Mouse (Mus musculus) mesoderm, embryonic 11.5 days (tissue): ENCODE measurements around the gene Uqcr11.

ENCODE experiments used
- DNase-seq: peaks from one replicate; pipeline ENCODE4 v3.0.0-alpha.2; 2012; ENCODE audit warnings: low read depth, low spot score

Gene Uqcr11

GRCm38 (mm10) chr10:80431570-80432386 is 25.1 kb upstream of the Uqcr11 start:
- DNase-seq, result no peak

- DNase-seq, result no peak
These were observed 23.8 kb upstream of the Uqcr11 start for GRCm38 (mm10) chr10:80430375-80430980.

GRCm38 (mm10) chr10:80429800-80430199 is 23.2 kb upstream of the Uqcr11 start:
- DNase-seq, result no peak

- DNase-seq, result no peak
These were observed 18.4 kb upstream of the Uqcr11 start for GRCm38 (mm10) chr10:80425041-80425440.

- DNase-seq, result peak; percentile 47
These were observed 16.9 kb upstream of the Uqcr11 start for GRCm38 (mm10) chr10:80423562-80423961.

GRCm38 (mm10) chr10:80421651-80422472 is 15.2 kb upstream of the Uqcr11 start:
- DNase-seq, result no peak

GRCm38 (mm10) chr10:80421208-80421607 is 14.6 kb upstream of the Uqcr11 start:
- DNase-seq, result no peak

- DNase-seq, result no peak
These were observed 14.1 kb upstream of the Uqcr11 start for GRCm38 (mm10) chr10:80420729-80421128.

GRCm38 (mm10) chr10:80419419-80419818 is 12.8 kb upstream of the Uqcr11 start:
- DNase-seq, result no peak

- DNase-seq, result no peak
These were observed 11.7 kb upstream of the Uqcr11 start for GRCm38 (mm10) chr10:80418311-80418710.

GRCm38 (mm10) chr10:80417841-80418240 is 11.2 kb upstream of the Uqcr11 start:
- DNase-seq, result no peak

GRCm38 (mm10) chr10:80417371-80417770 is 10.7 kb upstream of the Uqcr11 start:
- DNase-seq, result no peak

GRCm38 (mm10) chr10:80415566-80415965 is 8.9 kb upstream of the Uqcr11 start:
- DNase-seq, result no peak

- DNase-seq, result no peak
These were observed 6.3 kb upstream of the Uqcr11 start for GRCm38 (mm10) chr10:80412656-80413541.

- DNase-seq, result no peak
These were observed 1.3 kb upstream of the Uqcr11 start for GRCm38 (mm10) chr10:80407924-80408323.

GRCm38 (mm10) chr10:80405481-80406173 is 1.0 kb downstream of the Uqcr11 start:
- DNase-seq, result no peak

GRCm38 (mm10) chr10:80403044-80403692 is 3.5 kb downstream of the Uqcr11 start:
- DNase-seq, result no peak

- DNase-seq, result no peak
These were observed 5.9 kb downstream of the Uqcr11 start for GRCm38 (mm10) chr10:80400704-80401161.

- DNase-seq, result no peak
These were observed 6.5 kb downstream of the Uqcr11 start for GRCm38 (mm10) chr10:80399973-80400703.
